Mouse (Mus musculus): Measurements from ENCODE around the gene Smim5.

Smim5 gene

GRCm38 (mm10) chr11:115921986-115922385 lies 22.2 kb downstream of the Smim5 start:
- no peak for DNase-seq (ENCODE audit: low spot score in 2 of 2)

GRCm38 (mm10) chr11:115929031-115929430 lies 29.3 kb downstream of the Smim5 start:
- DNase-seq (ENCODE audit: low spot score in 2 of 2), result no peak

GRCm38 (mm10) chr11:115929818-115930217 lies 30.1 kb downstream of the Smim5 start:
- no peak for DNase-seq (ENCODE audit: low spot score in 2 of 2)

- no peak for DNase-seq (ENCODE audit: low spot score in 2 of 2)
Observed at GRCm38 (mm10) chr11:115931235-115931634, 31.5 kb downstream of the Smim5 start.

- peak; percentile 96 to 97 for DNase-seq (ENCODE audit: low spot score in 2 of 2)
Observed at GRCm38 (mm10) chr11:115933108-115933746, 33.5 kb downstream of the Smim5 start, which contains the start of the genes Sap30bp and Recql5. Gene Sap30bp, plus strand, starts transcription at chr11:115933282. Gene Recql5, minus strand, starts transcription at chr11:115933477.

GRCm38 (mm10) chr11:115933747-115934110 lies 34.0 kb downstream of the Smim5 start:
- DNase-seq (ENCODE audit: low spot score in 2 of 2), result no peak

- peak in 1 of 2 experiments; percentile 68 for DNase-seq (ENCODE audit: low spot score in 2 of 2)
Observed at GRCm38 (mm10) chr11:115939690-115940329, 40.0 kb downstream of the Smim5 start.

- DNase-seq (ENCODE audit: low spot score in 2 of 2), result no peak
Observed at GRCm38 (mm10) chr11:115941980-115942379, 42.2 kb downstream of the Smim5 start.

GRCm38 (mm10) chr11:115945247-115945646 lies 45.5 kb downstream of the Smim5 start:
- DNase-seq (ENCODE audit: low spot score in 2 of 2), result no peak

GRCm38 (mm10) chr11:115946221-115946828 lies 46.6 kb downstream of the Smim5 start:
- DNase-seq (ENCODE audit: low spot score in 2 of 2), result no peak

- DNase-seq (ENCODE audit: low spot score in 2 of 2), result no peak
Observed at GRCm38 (mm10) chr11:115948316-115948715, 48.5 kb downstream of the Smim5 start.

GRCm38 (mm10) chr11:115950719-115951118 lies 51.0 kb downstream of the Smim5 start:
- DNase-seq (ENCODE audit: low spot score in 2 of 2), result no peak

GRCm38 (mm10) chr11:115954712-115955111 lies 54.9 kb downstream of the Smim5 start:
- DNase-seq (ENCODE audit: low spot score in 2 of 2), result no peak

- DNase-seq (ENCODE audit: low spot score in 2 of 2), result peak in 1 of 2 experiments; percentile 61
Observed at GRCm38 (mm10) chr11:115955195-115955858, 55.6 kb downstream of the Smim5 start.

Data from heart, adult 9 months (tissue).